Mouse (Mus musculus) intestine, embryonic 16.5 days (tissue): ENCODE results near the gene Pnpla7. TPM values are rescaled to one million over a fixed set of nuclear protein-coding genes. Genes with fewer than 3 reads are reported as not detected.
A peak's percentile ranks its signal among the peaks of the same experiment; 100 is the strongest.

Experiments
- ATAC-seq: fragments of 200-750 bp; cut with Nextera tagmentation; 2 replicates; pipeline ENCODE4 v1.8.0; 2017; ENCODE audit warnings: moderate TSS enrichment, moderate library complexity
- H3K27ac ChIP-seq: fragments of 300-500 bp; sonication (generic); 2 replicates; pipeline ENCODE4 v1.5.1; 2014; ENCODE audit warnings: mild to moderate bottlenecking, low read length
- H3K27me3 ChIP-seq: fragments of 300-500 bp; sonication (generic); replicated peaks from 2 replicates; pipeline ENCODE4 v1.6.1; 2014; ENCODE audit warnings: low read length, control low read depth, mixed read lengths; ENCODE audit not compliant: control insufficient read depth, insufficient read depth
- H3K36me3 ChIP-seq: fragments of 300-500 bp; sonication (generic); 2 replicates; pipeline ENCODE4 v1.6.1; 2014; ENCODE audit warnings: low read length, control low read depth; ENCODE audit not compliant: control insufficient read depth, insufficient read depth
- H3K4me1 ChIP-seq: fragments of 300-500 bp; sonication (generic); 2 replicates; pipeline ENCODE4 v1.6.1; 2014; ENCODE audit warnings: low read length, control low read depth, mixed read lengths; ENCODE audit not compliant: control insufficient read depth, insufficient read depth
- H3K4me2 ChIP-seq: fragments of 300-500 bp; sonication (generic); 2 replicates; pipeline ENCODE4 v1.6.1; 2014; ENCODE audit warnings: low read depth, low read length, control low read depth
- H3K4me3 ChIP-seq: fragments of 300-500 bp; sonication (generic); 2 replicates; pipeline ENCODE4 v1.5.1; 2014; ENCODE audit warnings: mild to moderate bottlenecking, low read length
- H3K9ac ChIP-seq: fragments of 300-500 bp; sonication (generic); 2 replicates; pipeline ENCODE4 v1.6.1; 2014; ENCODE audit warnings: low read depth, low read length
- H3K9me3 ChIP-seq: fragments of 300-500 bp; sonication (generic); 2 replicates; pipeline ENCODE4 v1.6.1; 2016; ENCODE audit warnings: low read length, control low read depth; ENCODE audit not compliant: control insufficient read depth
- WGBS: fragments of 180-500 bp; shearing (Covaris S2); extraction: QIAGEN DNeasy Blood & Tissue Kit; methylation state at CpG from one replicate; pipeline ENCODE4 v1.1.7; 2014; 5-methylcytosine and 5-hydroxymethylcytosine counted together
- polyA plus RNA-seq: library from polyadenylated mRNA; unstranded; fragments of >200 nt; fragmentation: Nextera tagmentation; extraction: Ambion mirVana; gene quantifications from 2 replicates; pipeline ENCODE4 v1.2.1, GENCODE M21; 2015

The Pnpla7 gene
- polyA plus RNA-seq, 1 experiment from 2014 or later, result 9.2 TPM

DNA sequence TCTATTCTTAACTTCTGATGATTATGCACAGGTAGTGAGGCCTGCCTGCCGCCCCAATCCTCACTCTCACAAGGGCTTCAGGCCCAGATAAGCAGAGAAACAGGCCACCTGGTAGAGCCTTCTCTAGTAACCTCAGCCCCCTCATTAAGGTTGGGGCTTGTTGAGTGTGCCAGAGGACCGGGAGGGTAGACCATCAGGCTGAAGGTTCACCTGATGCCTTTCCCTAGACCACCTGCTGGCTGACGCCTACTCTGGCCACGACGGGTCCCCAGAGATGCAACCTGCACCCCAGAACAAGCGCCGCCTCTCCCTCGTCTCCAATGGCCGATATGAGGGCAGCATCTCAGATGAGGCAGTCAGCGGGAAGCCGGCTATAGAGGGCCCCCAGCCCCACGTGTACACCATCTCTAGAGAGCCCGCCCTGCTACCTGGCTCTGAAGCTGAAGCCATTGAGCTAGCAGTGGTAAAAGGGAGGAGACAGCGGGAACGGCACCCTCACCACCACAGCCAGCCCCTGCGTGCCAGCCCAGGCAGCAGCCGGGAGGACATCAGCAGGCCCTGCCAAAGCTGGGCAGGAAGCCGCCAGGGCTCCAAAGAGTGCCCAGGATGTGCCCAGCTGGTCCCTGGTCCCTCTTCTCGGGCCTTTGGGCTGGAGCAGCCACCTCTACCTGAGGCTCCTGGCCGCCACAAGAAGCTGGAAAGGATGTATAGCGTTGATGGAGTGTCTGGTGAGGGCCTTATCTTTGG, 79.7 kb downstream of the Pnpla7 start:
- Histone ChIP-seq H3K4me1 (peaks cover 10% of the 10 kb centered on the region), H3K36me3 (no peaks in the 10 kb centered on the region), H3K27me3 (no peaks in the 10 kb centered on the region), H3K4me2 (peak overlapping the region; percentile 83), H3K4me3 (no peak overlapping the region), H3K9ac (peak overlapping the region; percentile 91; the same call in 1 of the 2 replicates), H3K27ac (no peak overlapping the region), H3K9me3 (no peaks in the 10 kb centered on the region)
- ATAC-seq, result no peak
- WGBS, result 88% methylated on average over 21 of the region's 21 CpGs

DNA sequence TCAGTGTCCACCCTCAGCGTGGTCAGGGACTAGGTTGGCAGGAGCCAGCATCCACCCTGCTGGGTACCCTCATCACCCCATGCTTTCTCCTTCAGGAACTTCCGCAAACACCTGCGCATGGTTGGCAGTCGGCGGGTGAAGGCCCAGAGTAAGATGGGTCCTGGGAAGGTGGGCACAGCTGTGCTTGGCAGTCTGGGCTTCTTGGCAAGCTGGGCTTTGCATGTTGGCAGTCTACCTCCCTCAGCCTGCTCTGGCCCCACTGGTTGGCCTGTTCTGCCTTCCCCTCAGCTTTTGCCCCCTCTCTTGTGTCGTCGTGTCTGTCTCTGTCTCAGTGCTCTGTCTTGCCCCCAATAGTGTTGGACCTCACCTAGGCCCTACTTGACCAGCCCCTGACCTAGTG, 83.1 kb downstream of the Pnpla7 start:
- WGBS, result 92% methylated on average over 7 of the region's 7 CpGs
- Histone ChIP-seq H3K36me3 (no peaks in the 10 kb centered on the region), H3K4me1 (peaks cover 10% of the 10 kb centered on the region)

DNA sequence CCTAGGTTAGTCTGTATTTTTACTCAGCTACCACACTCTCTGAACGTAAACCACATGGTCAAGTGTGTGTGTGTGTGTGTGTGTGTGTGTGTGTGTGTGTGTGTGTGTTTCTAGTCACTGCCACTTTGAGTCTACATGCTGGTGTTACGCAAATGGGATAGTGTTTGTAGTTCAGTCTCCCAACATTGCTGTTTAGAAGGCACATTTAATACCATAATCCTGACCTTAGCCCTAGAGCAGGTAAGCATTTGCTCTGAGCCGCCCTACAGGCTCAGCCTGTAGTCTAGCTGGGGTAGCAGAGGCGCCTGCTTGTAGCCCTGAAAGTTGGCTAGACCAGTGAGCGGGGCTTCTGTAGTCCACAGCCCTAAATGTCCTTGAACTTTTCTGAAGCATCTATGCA, 87.7 kb downstream of the Pnpla7 start:
- no peak for ATAC-seq
- Histone ChIP-seq H3K9me3 (no peaks in the 10 kb centered on the region), H3K9ac (no peak overlapping the region), H3K36me3 (no peaks in the 10 kb centered on the region), H3K27me3 (no peaks in the 10 kb centered on the region), H3K27ac (no peak overlapping the region), H3K4me1 (no peaks in the 10 kb centered on the region), H3K4me3 (no peak overlapping the region), H3K4me2 (no peak overlapping the region)
- WGBS, result 93% methylated on average over 5 of the region's 5 CpGs

More for the DNA sequence above, 83.1 kb downstream of the Pnpla7 start:
- no peak for ATAC-seq
- Histone ChIP-seq H3K27ac (no peak overlapping the region), H3K4me2 (no peak overlapping the region), H3K4me3 (no peak overlapping the region), H3K9me3 (no peaks in the 10 kb centered on the region), H3K9ac (no peak overlapping the region), H3K27me3 (no peaks in the 10 kb centered on the region)

DNA sequence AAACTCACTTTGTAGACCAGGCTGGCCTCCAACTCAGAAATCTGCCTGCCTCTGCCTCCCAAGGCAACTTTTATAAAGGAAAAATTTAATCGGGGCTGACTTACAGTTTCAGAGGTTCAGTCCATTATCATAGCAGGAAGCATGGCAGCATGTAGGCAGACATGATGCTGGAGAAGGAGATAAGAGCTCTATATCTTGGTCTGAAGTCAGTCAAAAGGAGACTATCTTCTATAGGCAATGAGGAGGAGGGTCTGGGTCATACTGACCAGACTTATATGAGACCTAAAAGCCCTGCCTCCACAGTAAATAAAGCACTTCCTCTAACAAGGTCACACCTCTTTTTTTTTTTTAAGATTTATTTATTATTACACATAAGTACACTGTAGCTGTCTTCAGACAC, 88.5 kb downstream of the Pnpla7 start:
- H3K9ac ChIP-seq, result no peak overlapping the region
- H3K27me3 ChIP-seq, result no peaks in the 10 kb centered on the region
- no peak overlapping the region for H3K4me2 ChIP-seq
- H3K27ac ChIP-seq, result no peak overlapping the region
- no peaks in the 10 kb centered on the region for H3K9me3 ChIP-seq
- H3K4me1 ChIP-seq, result no peaks in the 10 kb centered on the region
- H3K36me3 ChIP-seq, result no peaks in the 10 kb centered on the region
- no peak overlapping the region for H3K4me3 ChIP-seq
- WGBS, result 89% methylated on average over 1 of the region's 1 CpGs
- no peak for ATAC-seq

DNA sequence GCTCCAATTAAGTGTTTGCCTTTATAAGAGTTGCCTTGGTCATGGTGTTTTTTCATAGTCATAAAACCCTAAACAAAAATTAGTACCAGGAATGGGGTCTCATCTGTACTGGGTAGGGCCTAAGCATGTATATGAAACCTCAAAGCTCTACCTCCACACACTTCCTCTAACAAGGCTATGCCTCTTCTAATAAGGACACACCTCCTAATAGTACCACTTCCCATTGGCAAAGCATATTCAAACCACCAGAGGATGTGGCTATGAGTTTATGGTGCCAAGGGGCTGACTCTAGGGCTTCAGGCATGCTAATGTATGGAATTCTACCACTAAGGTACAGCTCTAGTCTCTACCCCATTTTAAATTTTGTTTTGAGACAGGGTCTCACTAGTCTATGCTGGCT, 89.7 kb downstream of the Pnpla7 start:
- H3K27ac ChIP-seq, result no peak overlapping the region
- no peak overlapping the region for H3K9ac ChIP-seq
- H3K4me2 ChIP-seq, result no peak overlapping the region
- no peak for ATAC-seq
- no peaks in the 10 kb centered on the region for H3K36me3 ChIP-seq
- no peaks in the 10 kb centered on the region for H3K9me3 ChIP-seq
- H3K27me3 ChIP-seq, result no peaks in the 10 kb centered on the region
- no peak overlapping the region for H3K4me3 ChIP-seq
- no peaks in the 10 kb centered on the region for H3K4me1 ChIP-seq

DNA sequence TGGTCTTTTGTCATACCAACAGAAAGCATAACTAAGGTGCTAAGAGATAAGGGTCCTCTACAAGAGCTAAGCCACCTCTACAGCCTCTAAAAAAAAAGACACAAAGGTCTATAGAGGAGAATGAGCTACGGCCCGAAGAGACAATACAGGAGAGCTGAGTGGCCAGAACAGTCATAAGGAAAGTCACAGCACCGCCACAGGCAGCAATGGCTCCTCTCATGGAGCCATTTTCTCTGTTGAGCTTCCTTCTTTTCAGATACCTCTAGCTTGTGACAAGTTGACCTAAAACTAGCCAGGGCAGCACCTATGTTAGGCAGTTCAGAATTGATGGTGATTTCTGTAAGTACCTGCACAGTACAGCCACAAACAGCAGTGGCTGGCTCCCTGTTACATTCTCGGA, 90.7 kb downstream of the Pnpla7 start:
- no peaks in the 10 kb centered on the region for H3K36me3 ChIP-seq

DNA sequence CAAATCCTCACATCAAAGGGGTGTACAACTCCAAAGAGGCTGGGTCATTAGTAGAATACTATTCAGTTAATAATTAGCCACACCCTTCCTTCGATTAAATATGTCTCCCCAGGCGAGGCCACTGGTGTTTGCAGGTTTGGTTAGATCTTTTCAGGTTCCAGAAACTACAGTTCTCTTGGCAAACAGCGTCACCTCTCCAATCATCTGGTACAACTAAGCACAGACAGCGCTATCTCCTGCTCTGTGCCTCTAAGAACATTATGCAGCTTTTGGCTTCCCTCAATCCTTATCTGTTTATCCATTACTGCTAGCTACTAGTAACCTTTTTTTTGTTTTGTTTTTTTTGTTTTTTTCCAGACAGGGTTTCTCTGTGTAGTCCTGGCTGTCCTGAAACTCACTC, 93.7 kb downstream of the Pnpla7 start:
- H3K27ac ChIP-seq, result no peak overlapping the region
- no peak overlapping the region for H3K4me2 ChIP-seq
- no peak for ATAC-seq
- 71% methylated on average over 4 of the region's 4 CpGs for WGBS
- H3K9ac ChIP-seq, result no peak overlapping the region
- H3K36me3 ChIP-seq, result no peaks in the 10 kb centered on the region
- no peaks in the 10 kb centered on the region for H3K4me1 ChIP-seq
- no peaks in the 10 kb centered on the region for H3K9me3 ChIP-seq
- no peak overlapping the region for H3K4me3 ChIP-seq
- H3K27me3 ChIP-seq, result no peaks in the 10 kb centered on the region

More for the DNA sequence above, 90.7 kb downstream of the Pnpla7 start:
- Histone ChIP-seq H3K9me3 (no peaks in the 10 kb centered on the region), H3K4me3 (no peak overlapping the region), H3K4me2 (no peak overlapping the region), H3K27ac (no peak overlapping the region), H3K4me1 (no peaks in the 10 kb centered on the region), H3K27me3 (no peaks in the 10 kb centered on the region), H3K9ac (no peak overlapping the region)
- ATAC-seq, result no peak
- 85% methylated on average over 4 of the region's 4 CpGs for WGBS

DNA sequence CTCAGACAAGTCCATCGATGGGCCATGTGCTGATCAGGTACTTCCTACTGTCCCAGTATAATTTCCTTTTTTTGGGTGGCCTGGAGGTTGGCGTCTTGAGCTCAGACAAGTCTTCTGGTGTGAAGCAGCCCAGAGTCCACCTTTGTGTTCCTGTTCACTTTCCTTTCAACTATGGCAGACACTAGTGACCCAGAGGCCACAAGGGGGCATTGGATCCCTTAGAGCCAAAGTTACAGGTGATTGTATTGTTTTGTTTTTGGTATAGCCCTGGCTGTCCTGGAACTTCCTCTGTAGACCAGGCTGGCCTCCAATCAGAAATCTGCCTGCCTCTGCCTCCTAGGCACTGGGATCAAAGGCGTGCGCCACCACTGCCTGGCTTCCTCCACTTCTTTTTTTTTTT, 96.6 kb downstream of the Pnpla7 start:
- H3K4me1 ChIP-seq, result no peaks in the 10 kb centered on the region; the same call in 1 of the 2 replicates
- H3K9me3 ChIP-seq, result no peaks in the 10 kb centered on the region
- no peak overlapping the region for H3K4me3 ChIP-seq
- 86% methylated on average over 4 of the region's 4 CpGs for WGBS
- no peaks in the 10 kb centered on the region for H3K36me3 ChIP-seq
- H3K4me2 ChIP-seq, result no peak overlapping the region
- H3K27me3 ChIP-seq, result no peaks in the 10 kb centered on the region
- no peak for ATAC-seq
- no peak overlapping the region for H3K27ac ChIP-seq
- H3K9ac ChIP-seq, result no peak overlapping the region

DNA sequence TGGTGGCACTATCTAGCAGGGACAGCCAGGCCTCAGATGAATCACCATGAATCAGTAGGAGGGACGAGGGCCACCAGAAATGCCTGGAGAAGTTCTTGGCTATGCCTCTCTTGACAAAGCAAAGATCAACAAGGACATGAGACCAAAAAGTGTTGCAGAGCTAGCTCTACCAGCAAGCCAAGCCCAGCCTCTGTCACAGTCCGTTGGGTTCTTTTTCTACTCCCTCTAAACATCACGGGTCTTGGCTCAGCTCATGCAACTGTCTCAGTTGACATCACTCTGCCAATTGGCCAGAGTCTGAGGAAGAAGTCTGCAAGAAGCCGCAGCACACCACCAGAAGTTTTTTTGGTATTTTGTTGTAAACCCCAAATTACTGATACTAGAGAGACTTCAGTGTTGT, 99.7 kb downstream of the Pnpla7 start:
- Histone ChIP-seq H3K27me3 (no peaks in the 10 kb centered on the region), H3K36me3 (no peaks in the 10 kb centered on the region), H3K9me3 (no peaks in the 10 kb centered on the region), H3K9ac (no peak overlapping the region), H3K4me3 (no peak overlapping the region), H3K4me2 (no peak overlapping the region), H3K27ac (no peak overlapping the region), H3K4me1 (no peaks in the 10 kb centered on the region; the same call in 1 of the 2 replicates)
- ATAC-seq, result no peak
- WGBS, result 67% methylated on average over 4 of the region's 4 CpGs

DNA sequence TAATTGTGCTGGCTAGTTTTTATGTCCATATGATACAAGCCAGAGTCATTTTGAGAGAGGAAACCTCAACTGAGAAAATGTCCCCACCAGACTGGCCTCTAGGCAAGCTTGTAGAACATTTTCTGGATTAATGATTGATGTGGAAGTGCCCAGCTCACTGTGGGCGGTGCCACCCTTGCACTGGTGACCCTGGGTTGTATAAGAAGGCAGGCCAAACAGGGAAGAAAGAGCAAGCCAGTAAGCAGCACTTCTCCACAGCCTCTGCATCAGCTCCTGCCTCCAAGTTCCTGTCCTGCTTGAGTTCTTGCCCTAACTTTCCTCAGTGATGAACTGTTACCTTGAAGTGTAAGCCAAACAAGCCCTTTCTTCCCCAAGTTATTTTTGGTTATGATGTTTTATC, 103.1 kb downstream of the Pnpla7 start:
- Histone ChIP-seq H3K27me3 (no peaks in the 10 kb centered on the region), H3K27ac (peak overlapping the region; percentile 75), H3K4me1 (peaks cover 7% of the 10 kb centered on the region), H3K4me3 (no peak overlapping the region), H3K9ac (no peak overlapping the region), H3K36me3 (no peaks in the 10 kb centered on the region), H3K4me2 (peak overlapping the region; percentile 8), H3K9me3 (no peaks in the 10 kb centered on the region)
- WGBS, result 46% methylated on average over 1 of the region's 1 CpGs
- peak; percentile 63 for ATAC-seq
